Mouse (Mus musculus) CH12.LX (cell line): ENCODE results near the gene Ankle1. TPM values are rescaled to one million over a fixed set of nuclear protein-coding genes. Genes with fewer than 3 reads are reported as not detected.

ENCODE experiments used
- DNase-seq: peaks from one replicate; pipeline ENCODE4 v3.0.0-alpha.2; 2013; ENCODE audit errors: extremely low read depth
- H3K27ac ChIP-seq: 2 replicates; pipeline ENCODE4 v1.5.1; 2012; ENCODE audit warnings: low read depth, mild to moderate bottlenecking, control low read depth, moderate library complexity; ENCODE audit not compliant: insufficient read depth
- H3K27me3 ChIP-seq: replicated peaks from 2 replicates; pipeline ENCODE3; 2012; ENCODE audit warnings: inconsistent platforms
- H3K36me3 ChIP-seq, 2 experiments: replicated peaks in 1 of 2; 2 replicates each; pipeline versions ENCODE3 to v1.6.1; 2012; ENCODE audit warnings: inconsistent platforms in 1 of 2, low read length in 1 of 2, mild to moderate bottlenecking in 1 of 2, mixed read lengths in 1 of 2, moderate library complexity in 1 of 2; ENCODE audit not compliant: control insufficient read depth in 1 of 2, insufficient read depth in 1 of 2
- H3K4me1 ChIP-seq, 2 experiments: 2 replicates each; pipeline ENCODE4 v1.6.1; 2012; ENCODE audit warnings: inconsistent platforms in 1 of 2, moderate library complexity in 1 of 2; ENCODE audit not compliant: insufficient read depth in 2 of 2, control insufficient read depth in 1 of 2
- H3K4me2 ChIP-seq: 2 replicates; pipeline ENCODE4 v1.6.1; 2012; ENCODE audit warnings: low read depth, mild to moderate bottlenecking, control low read depth; ENCODE audit not compliant: poor library complexity, insufficient read depth, severe bottlenecking
- H3K4me3 ChIP-seq, 3 experiments: fragments of 150-350 bp in 1 of 3; sonication (generic) in 1 of 3; replicated peaks in 1 of 3; 2 replicates each; pipeline versions ENCODE3 to v1.5.1; 2011 to 2012; ENCODE audit warnings: low read depth in 2 of 3, low read length in 2 of 3, mild to moderate bottlenecking in 2 of 3, moderate library complexity in 2 of 3, control low read depth in 1 of 3, improper control_type of control experiment in 1 of 3, inconsistent platforms in 1 of 3, mixed read lengths in 1 of 3; ENCODE audit not compliant: poor library complexity in 1 of 3
- H3K79me2 ChIP-seq: replicated peaks from 2 replicates; pipeline ENCODE4 v1.6.1; 2012; ENCODE audit warnings: mild to moderate bottlenecking, moderate library complexity; ENCODE audit not compliant: control insufficient read depth, poor library complexity, insufficient read depth, severe bottlenecking; ENCODE audit errors: extremely low read depth
- H3K9ac ChIP-seq: 2 replicates; pipeline ENCODE4 v1.6.1; 2012; ENCODE audit warnings: low read depth, mild to moderate bottlenecking, control low read depth, moderate library complexity; ENCODE audit not compliant: insufficient read depth
- H3K9me3 ChIP-seq: replicated peaks from 2 replicates; pipeline ENCODE3; 2012; ENCODE audit warnings: low read length, inconsistent platforms, mixed read lengths
- BHLHE40 ChIP-seq: IDR thresholded peaks from 2 replicates; pipeline ENCODE4 v1.6.1; 2011; ENCODE audit warnings: mild to moderate bottlenecking, low read depth, low read length, improper control_type of control experiment
- CHD1 ChIP-seq: IDR thresholded peaks from 2 replicates; pipeline ENCODE4 v1.6.1; 2012; ENCODE audit warnings: low read depth, low read length, improper control_type of control experiment, inconsistent platforms
- CHD2 ChIP-seq: IDR thresholded peaks from 2 replicates; pipeline ENCODE4 v1.6.1; 2011; ENCODE audit warnings: low read length, improper control_type of control experiment
- CTCF ChIP-seq, 2 experiments: IDR thresholded peaks in 1 of 2; conservative IDR thresholded peaks in 1 of 2; 2 replicates each; pipeline ENCODE4 v1.5.1; 2011 to 2012; ENCODE audit warnings: low read depth in 2 of 2, low read length in 2 of 2, improper control_type of control experiment in 1 of 2, inconsistent platforms in 1 of 2, mild to moderate bottlenecking in 1 of 2, moderate library complexity in 1 of 2
- ELF1 ChIP-seq: IDR thresholded peaks from 2 replicates; pipeline ENCODE4 v1.6.1; 2014; ENCODE audit warnings: low read depth, mild to moderate bottlenecking, inconsistent platforms, low read length, improper control_type of control experiment
- EP300 ChIP-seq: IDR thresholded peaks from 2 replicates; pipeline ENCODE4 v1.6.1; 2011; ENCODE audit warnings: low read length, improper control_type of control experiment
- ETS1 ChIP-seq: conservative IDR thresholded peaks from 2 replicates; pipeline ENCODE4 v1.6.1; 2012; ENCODE audit warnings: low read depth, mild to moderate bottlenecking, inconsistent platforms, low read length, improper control_type of control experiment, moderate library complexity
- GABPA ChIP-seq: IDR thresholded peaks from 2 replicates; pipeline ENCODE4 v1.6.1; 2012; ENCODE audit warnings: low read depth, low read length, improper control_type of control experiment, inconsistent platforms; ENCODE audit not compliant: insufficient replicate concordance
- HCFC1 ChIP-seq: IDR thresholded peaks from 2 replicates; pipeline ENCODE4 v1.6.1; 2012; ENCODE audit warnings: low read depth, mild to moderate bottlenecking, inconsistent platforms, low read length, improper control_type of control experiment
- JUND ChIP-seq: conservative IDR thresholded peaks from 2 replicates; pipeline ENCODE4 v1.6.1; 2011; ENCODE audit warnings: low read depth, low read length, improper control_type of control experiment
- KAT2A ChIP-seq: IDR thresholded peaks from 2 replicates; pipeline ENCODE4 v1.6.1; 2012; ENCODE audit warnings: low read length, improper control_type of control experiment, inconsistent platforms; ENCODE audit not compliant: insufficient replicate concordance
- MAZ ChIP-seq: IDR thresholded peaks from 2 replicates; pipeline ENCODE4 v1.6.1; 2012; ENCODE audit warnings: low read depth, mild to moderate bottlenecking, inconsistent platforms, low read length, improper control_type of control experiment, moderate library complexity
- MEF2A ChIP-seq: IDR thresholded peaks from 2 replicates; pipeline ENCODE4 v1.6.1; 2014; ENCODE audit warnings: low read depth, mild to moderate bottlenecking, inconsistent platforms, low read length, improper control_type of control experiment, borderline replicate concordance
- MXI1 ChIP-seq: IDR thresholded peaks from 2 replicates; pipeline ENCODE4 v1.6.1; 2011; ENCODE audit warnings: mild to moderate bottlenecking, low read depth, low read length, improper control_type of control experiment
- MYC ChIP-seq: IDR thresholded peaks from 2 replicates; pipeline ENCODE4 v1.6.1; 2011; ENCODE audit warnings: low read depth, mild to moderate bottlenecking, improper control_type of control experiment, low read length
- NELFE ChIP-seq: IDR thresholded peaks from 2 replicates; pipeline ENCODE4 v1.6.1; 2011; ENCODE audit warnings: low read depth, low read length, improper control_type of control experiment
- NRF1 ChIP-seq: IDR thresholded peaks from 2 replicates; pipeline ENCODE4 v1.6.1; 2014; ENCODE audit warnings: low read depth, mild to moderate bottlenecking, inconsistent platforms, low read length, improper control_type of control experiment, moderate library complexity
- POLR2AphosphoS2 ChIP-seq: IDR thresholded peaks from 2 replicates; pipeline ENCODE4 v1.6.1; 2011; ENCODE audit warnings: low read depth, low read length, improper control_type of control experiment
- RAD21 ChIP-seq: IDR thresholded peaks from 2 replicates; pipeline ENCODE4 v1.6.1; 2011; ENCODE audit warnings: low read depth, mild to moderate bottlenecking, low read length, improper control_type of control experiment, moderate library complexity
- RCOR1 ChIP-seq: conservative IDR thresholded peaks from 2 replicates; pipeline ENCODE4 v1.6.1; 2012; ENCODE audit warnings: low read depth, mild to moderate bottlenecking, inconsistent platforms, low read length, improper control_type of control experiment
- SIN3A ChIP-seq: IDR thresholded peaks from 2 replicates; pipeline ENCODE4 v1.6.1; 2012; ENCODE audit warnings: low read length, improper control_type of control experiment, inconsistent platforms
- SMC3 ChIP-seq: IDR thresholded peaks from 2 replicates; pipeline ENCODE4 v1.6.1; 2011; ENCODE audit warnings: low read depth, low read length, improper control_type of control experiment
- TCF12 ChIP-seq: IDR thresholded peaks from 2 replicates; pipeline ENCODE4 v1.6.1; 2014; ENCODE audit warnings: low read depth, mild to moderate bottlenecking, inconsistent platforms, low read length, improper control_type of control experiment
- UBTF ChIP-seq: IDR thresholded peaks from 2 replicates; pipeline ENCODE4 v1.6.1; 2012; ENCODE audit warnings: low read depth, mild to moderate bottlenecking, inconsistent platforms, low read length, improper control_type of control experiment, moderate library complexity
- USF1 ChIP-seq: IDR thresholded peaks from 2 replicates; pipeline ENCODE4 v1.6.1; 2014; ENCODE audit warnings: low read depth, mild to moderate bottlenecking, inconsistent platforms, low read length, improper control_type of control experiment
- USF2 ChIP-seq: conservative IDR thresholded peaks from 2 replicates; pipeline ENCODE4 v1.6.1; 2011; ENCODE audit warnings: low read depth, low read length, improper control_type of control experiment
- ZC3H11A ChIP-seq: IDR thresholded peaks from 2 replicates; pipeline ENCODE4 v1.6.1; 2012; ENCODE audit warnings: low read depth, mild to moderate bottlenecking, inconsistent platforms, low read length, improper control_type of control experiment
- ZKSCAN1 ChIP-seq: IDR thresholded peaks from 2 replicates; pipeline ENCODE4 v1.6.1; 2012; ENCODE audit warnings: low read depth, inconsistent platforms, low read length, improper control_type of control experiment, borderline replicate concordance
- ZMIZ1 ChIP-seq: IDR thresholded peaks from 2 replicates; pipeline ENCODE4 v1.6.1; 2012; ENCODE audit warnings: low read depth, mild to moderate bottlenecking, inconsistent platforms, low read length, improper control_type of control experiment
- dilution Hi-C: fragments of 300-500 bp; cut with MboI; formaldehyde crosslinking; loops from 2 replicates; pipeline ENCODE4 v1.14.3; 2020; ENCODE audit warnings: low sequenced_read_pairs; ENCODE audit not compliant: extremely low pct_unique_long_range_greater_than_20kb, extremely low pct_ligation_motif_present
- in situ Hi-C: fragments of 300-500 bp; cut with MboI; formaldehyde crosslinking; loops from 3 replicates; pipeline ENCODE4 v1.14.3; 2019; ENCODE audit warnings: low sequenced_read_pairs, low pct_ligation_motif_present, low pct_unique_long_range_greater_than_20kb, mixed read lengths
- polyA plus RNA-seq: library from polyadenylated mRNA; unstranded; fragments of >175 nt; gene quantifications from 2 replicates; pipeline ENCODE4 v1.2.1, GENCODE M21; 2012; ENCODE audit warnings: low read depth; ENCODE audit not compliant: insufficient read length
- total RNA-seq, 2 experiments: library from RNA; depleted of rRNA; stranded (reverse); fragments of 300-350 nt in 1 of 2; fragments of >200 nt in 1 of 2; gene quantifications; 2 replicates each; pipeline ENCODE4 v1.2.3; 2012 to 2014

Gene Ankle1
- total and polyA plus RNA-seq, 3 experiments, result 9.4 to 17.9 (median 17.4) TPM

DNA sequence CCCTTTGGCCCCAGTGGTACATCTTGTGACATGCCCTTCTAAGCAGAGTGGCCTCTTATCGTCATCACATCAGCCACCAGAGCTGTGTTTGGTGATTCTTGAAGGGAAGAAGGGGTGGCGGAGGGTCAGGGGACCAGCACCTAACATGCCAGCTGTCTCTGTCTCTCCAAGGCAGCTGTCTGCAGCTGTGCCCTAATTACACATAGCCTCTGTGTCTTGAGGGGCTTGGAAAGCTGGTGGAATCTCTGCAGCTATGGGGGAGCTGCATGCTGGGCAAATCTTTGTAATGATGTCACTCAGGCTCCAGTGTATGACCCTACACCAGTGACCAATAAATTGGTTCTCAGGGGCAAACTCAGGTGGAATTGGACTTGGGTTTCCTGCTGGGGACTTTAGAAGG is 46.9 kb downstream of the Ankle1 start:
- Histone ChIP-seq H3K79me2 (no peaks in the 10 kb centered on the region), H3K27me3 (no peaks in the 10 kb centered on the region)
- in situ Hi-C loops, result no loop called here
- TF ChIP-seq ELF1 (no peak), EP300 (no peak), CHD1 (no peak), ETS1 (no peak), POLR2AphosphoS2 (no peak), ZMIZ1 (no peak), USF2 (no peak), CHD2 (no peak), MYC (no peak), KAT2A (no peak), RCOR1 (no peak), TCF12 (no peak), MXI1 (no peak), NRF1 (no peak), UBTF (no peak), JUND (no peak)
- TF ChIP-seq, all 38 proteins: peak for 0
- H3K9me3 ChIP-seq, result peaks cover 12% of the 10 kb centered on the region
- H3K9ac ChIP-seq, result no peak overlapping the region
- dilution Hi-C loops, result no loop called here
- H3K4me3 ChIP-seq, result no peak overlapping the region
- H3K27ac ChIP-seq, result peak overlapping the region; percentile 22; the same call in 1 of the 2 replicates
- DNase-seq, result no peak
- H3K4me2 ChIP-seq, result no peak overlapping the region
- H3K4me1 ChIP-seq, result peaks cover 12 to 32% of the 10 kb centered on the region in 2 experiments
- H3K36me3 ChIP-seq, result peaks cover 0 to 7% of the 10 kb centered on the region in 2 experiments

DNA sequence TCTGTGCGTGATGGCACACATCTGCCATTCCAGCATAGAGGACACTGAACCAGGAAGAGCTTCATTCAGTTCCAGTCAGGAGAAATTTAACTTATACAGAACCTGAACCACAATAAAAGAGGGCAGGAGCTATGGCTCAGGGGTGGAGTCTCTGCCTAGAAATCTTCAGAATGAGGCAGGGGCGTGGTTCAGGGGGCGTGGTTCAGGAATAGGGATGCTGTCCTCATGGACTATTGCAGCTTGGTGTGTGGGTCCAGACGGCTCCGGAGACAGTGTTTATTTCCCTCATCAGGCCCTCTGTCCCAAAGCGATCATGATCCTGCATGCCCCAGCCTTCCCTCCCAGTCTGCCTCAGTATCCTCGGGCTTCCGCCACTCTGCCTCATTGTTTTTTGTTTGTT is 48.9 kb downstream of the Ankle1 start:
- Histone ChIP-seq H3K9me3 (peaks cover 7% of the 10 kb centered on the region), H3K36me3 (peaks cover 4 to 18% of the 10 kb centered on the region in 2 experiments), H3K27me3 (no peaks in the 10 kb centered on the region), H3K27ac (no peak overlapping the region), H3K9ac (no peak overlapping the region), H3K79me2 (no peaks in the 10 kb centered on the region), H3K4me2 (no peak overlapping the region), H3K4me3 (no peak overlapping the region), H3K4me1 (peaks cover 12 to 45% of the 10 kb centered on the region in 2 experiments)
- TF ChIP-seq BHLHE40, result no peak
- no peak for TF ChIP-seq ZMIZ1
- no peak for TF ChIP-seq MEF2A
- no peak for TF ChIP-seq GABPA
- no peak for TF ChIP-seq ELF1
- TF ChIP-seq ZKSCAN1, result no peak
- TF ChIP-seq CTCF (conservative IDR thresholded peaks at IDR 0.05 in 1 of 2, IDR thresholded peaks at IDR 0.05 in 1 of 2; ENCODE audit: low read depth in 2 of 2, low read length in 2 of 2), result no peak
- TF ChIP-seq USF1, result no peak
- TF ChIP-seq EP300, result no peak
- no peak for TF ChIP-seq TCF12
- TF ChIP-seq KAT2A, result no peak
- no peak for TF ChIP-seq HCFC1
- TF ChIP-seq SMC3, result no peak
- no peak for TF ChIP-seq SIN3A
- no peak for TF ChIP-seq ZC3H11A
- TF ChIP-seq MAZ, result no peak
- TF ChIP-seq NELFE, result no peak
- TF ChIP-seq RAD21, result no peak
- in situ Hi-C loops, result no loop called here
- DNase-seq, result no peak
- dilution Hi-C loops, result no loop called here
